Mouse (Mus musculus) layer of hippocampus, adult 9-10 months (tissue): ENCODE results near the gene 5830411N06Rik.

Source experiments
- DNase-seq: peaks from one replicate; pipeline ENCODE4 v3.0.0; 2022; ENCODE audit warnings: low spot score

5830411N06Rik gene

GRCm38 (mm10) chr7:140247216-140247615 is at the start of gene 5830411N06Rik:
5830411N06Rik (plus strand) TSS chr7:140247284.
- no peak for DNase-seq

GRCm38 (mm10) chr7:140201090-140201489 is 46.0 kb upstream of the 5830411N06Rik start:
- no peak for DNase-seq

- DNase-seq, result no peak
These were observed 41.2 kb upstream of the 5830411N06Rik start, which contains the start of gene Olfr524 for GRCm38 (mm10) chr7:140205864-140206263. Olfr524 (minus strand) TSS chr7:140205964.

GRCm38 (mm10) chr7:140206904-140207303 is 40.2 kb upstream of the 5830411N06Rik start:
- DNase-seq, result no peak

GRCm38 (mm10) chr7:140208153-140208552 is 38.9 kb upstream of the 5830411N06Rik start:
- no peak for DNase-seq

GRCm38 (mm10) chr7:140208677-140209076 is 38.4 kb upstream of the 5830411N06Rik start:
- DNase-seq, result no peak

- no peak for DNase-seq
These were observed 33.2 kb upstream of the 5830411N06Rik start for GRCm38 (mm10) chr7:140213841-140214240.

GRCm38 (mm10) chr7:140217967-140218366 is 29.1 kb upstream of the 5830411N06Rik start, which contains the start of gene Cd163l1:
Cd163l1 (plus strand) TSS chr7:140218267.
- no peak for DNase-seq

- DNase-seq, result no peak
These were observed 27.8 kb upstream of the 5830411N06Rik start for GRCm38 (mm10) chr7:140219268-140219667.

- DNase-seq, result no peak
These were observed 26.7 kb upstream of the 5830411N06Rik start for GRCm38 (mm10) chr7:140220375-140220774.

- no peak for DNase-seq
These were observed 22.9 kb upstream of the 5830411N06Rik start for GRCm38 (mm10) chr7:140224209-140224608.

GRCm38 (mm10) chr7:140228476-140228875 is 18.6 kb upstream of the 5830411N06Rik start:
- DNase-seq, result no peak

- DNase-seq, result no peak
These were observed 16.1 kb upstream of the 5830411N06Rik start for GRCm38 (mm10) chr7:140231026-140231425.

GRCm38 (mm10) chr7:140233696-140234095 is 13.4 kb upstream of the 5830411N06Rik start:
- DNase-seq, result peak; percentile 45

GRCm38 (mm10) chr7:140253780-140254299 is 6.8 kb downstream of the 5830411N06Rik start:
- DNase-seq, result no peak

- no peak for DNase-seq
These were observed 48.7 kb downstream of the 5830411N06Rik start for GRCm38 (mm10) chr7:140295746-140296145.

- DNase-seq, result no peak
These were observed 49.8 kb downstream of the 5830411N06Rik start for GRCm38 (mm10) chr7:140296876-140297275.

GRCm38 (mm10) chr7:140299416-140299815 is 52.3 kb downstream of the 5830411N06Rik start:
- DNase-seq, result no peak

GRCm38 (mm10) chr7:140319861-140320385 is 72.8 kb downstream of the 5830411N06Rik start:
- no peak for DNase-seq

- no peak for DNase-seq
These were observed 73.5 kb downstream of the 5830411N06Rik start, which contains the start of gene Olfr525 for GRCm38 (mm10) chr7:140320558-140320957. Olfr525 (plus strand) TSS chr7:140320858.

GRCm38 (mm10) chr7:140321135-140321534 is 74.1 kb downstream of the 5830411N06Rik start:
- DNase-seq, result no peak

- DNase-seq, result no peak
These were observed 82.8 kb downstream of the 5830411N06Rik start for GRCm38 (mm10) chr7:140329766-140330304.

GRCm38 (mm10) chr7:140333717-140334116 is 86.6 kb downstream of the 5830411N06Rik start, which contains the start of gene Olfr527:
Olfr527 (plus strand) TSS chr7:140334017.
- no peak for DNase-seq
